Mouse (Mus musculus) myocyte (in vitro differentiated cells): ENCODE measurements around the gene Trim11. TPM values are rescaled to one million over a fixed set of nuclear protein-coding genes. Genes with fewer than 3 reads are reported as not detected.
"Not testable (repeated sequence)": the region's sequence is repeated elsewhere in the genome, so short reads cannot be mapped to it uniquely, and the experiment has no call there.

Source experiments
- H3K27me3 ChIP-seq: one replicate; pipeline ENCODE4 v1.6.1; 2011; ENCODE audit not compliant: control insufficient read depth, insufficient read depth, insufficient read length
- H3K36me3 ChIP-seq: one replicate; pipeline ENCODE4 v1.6.1; 2011; ENCODE audit not compliant: control insufficient read depth, insufficient read depth
- H3K4me2 ChIP-seq: one replicate; pipeline ENCODE4 v1.6.1; 2011; ENCODE audit warnings: low read depth, control low read depth
- H3K4me3 ChIP-seq: one replicate; pipeline ENCODE4 v1.5.1; 2011; ENCODE audit warnings: mild to moderate bottlenecking, control low read depth, moderate library complexity
- H3K79me2 ChIP-seq: one replicate; pipeline ENCODE4 v1.6.1; 2011; ENCODE audit not compliant: control insufficient read depth, insufficient read depth
- H3ac ChIP-seq: one replicate; pipeline ENCODE4 v1.6.1; 2011; ENCODE audit not compliant: control insufficient read depth, insufficient read length
- CEBPB ChIP-seq: IDR thresholded peaks from 2 replicates; pipeline ENCODE4 v1.6.1; 2011; ENCODE audit warnings: mild to moderate bottlenecking, moderate library complexity; ENCODE audit not compliant: poor library complexity, insufficient read depth, severe bottlenecking
- E2F4 ChIP-seq: IDR thresholded peaks from one replicate; pipeline ENCODE4 v1.6.1; 2011; ENCODE audit warnings: mild to moderate bottlenecking, control low read depth, moderate library complexity; ENCODE audit not compliant: insufficient read depth
- MAX ChIP-seq: IDR thresholded peaks from one replicate; pipeline ENCODE4 v1.6.1; 2011; ENCODE audit warnings: low read depth, mild to moderate bottlenecking, control low read depth
- MYOD1 ChIP-seq, 3 experiments: IDR thresholded peaks; one replicate each; pipeline ENCODE4 v1.6.1; 2011; ENCODE audit warnings: control low read depth in 2 of 3, low read depth in 2 of 3, mild to moderate bottlenecking in 2 of 3, moderate library complexity in 1 of 3; ENCODE audit not compliant: insufficient read length in 2 of 3, control insufficient read depth in 1 of 3
- MYOG ChIP-seq, 3 experiments: IDR thresholded peaks; one replicate each; pipeline ENCODE4 v1.6.1; 2011; ENCODE audit warnings: control low read depth in 2 of 3, low read depth in 2 of 3, mild to moderate bottlenecking in 2 of 3; ENCODE audit not compliant: insufficient read length in 2 of 3, control insufficient read depth in 1 of 3, insufficient read depth in 1 of 3
- POLR2A ChIP-seq: IDR thresholded peaks from one replicate; pipeline ENCODE4 v1.6.1; 2011; ENCODE audit warnings: low read depth, mild to moderate bottlenecking, control low read depth, moderate library complexity; ENCODE audit not compliant: insufficient read length
- POLR2AphosphoS2 ChIP-seq: IDR thresholded peaks from one replicate; pipeline ENCODE4 v1.6.1; 2011; ENCODE audit warnings: low read depth, control low read depth; ENCODE audit not compliant: insufficient read length
- REST ChIP-seq: IDR thresholded peaks from one replicate; pipeline ENCODE4 v1.6.1; 2011; ENCODE audit warnings: mild to moderate bottlenecking, control low read depth, moderate library complexity; ENCODE audit not compliant: insufficient read depth, insufficient read length
- SRF ChIP-seq: IDR thresholded peaks from one replicate; pipeline ENCODE4 v1.6.1; 2011; ENCODE audit warnings: low read depth; ENCODE audit not compliant: control insufficient read depth, insufficient read length
- TCF12 ChIP-seq: IDR thresholded peaks from one replicate; pipeline ENCODE4 v1.6.1; 2011; ENCODE audit warnings: mild to moderate bottlenecking, control low read depth; ENCODE audit not compliant: poor library complexity, insufficient read depth, severe bottlenecking
- TCF3 ChIP-seq: IDR thresholded peaks from one replicate; pipeline ENCODE4 v1.6.1; 2011; ENCODE audit warnings: low read depth, control low read depth; ENCODE audit not compliant: insufficient read length
- USF1 ChIP-seq: IDR thresholded peaks from one replicate; pipeline ENCODE4 v1.6.1; 2011; ENCODE audit warnings: low read depth, mild to moderate bottlenecking, control low read depth, moderate library complexity
- polyA plus RNA-seq: library from polyadenylated mRNA; unstranded; fragments of >200 nt; fragmentation: generic; extraction: Trizol; gene quantifications from one replicate; pipeline ENCODE4 v1.2.1, GENCODE M21; 2012; ENCODE audit warnings: missing spikeins

The Trim11 gene
- polyA plus RNA-seq, 1 experiment, result 19.3 TPM

DNA sequence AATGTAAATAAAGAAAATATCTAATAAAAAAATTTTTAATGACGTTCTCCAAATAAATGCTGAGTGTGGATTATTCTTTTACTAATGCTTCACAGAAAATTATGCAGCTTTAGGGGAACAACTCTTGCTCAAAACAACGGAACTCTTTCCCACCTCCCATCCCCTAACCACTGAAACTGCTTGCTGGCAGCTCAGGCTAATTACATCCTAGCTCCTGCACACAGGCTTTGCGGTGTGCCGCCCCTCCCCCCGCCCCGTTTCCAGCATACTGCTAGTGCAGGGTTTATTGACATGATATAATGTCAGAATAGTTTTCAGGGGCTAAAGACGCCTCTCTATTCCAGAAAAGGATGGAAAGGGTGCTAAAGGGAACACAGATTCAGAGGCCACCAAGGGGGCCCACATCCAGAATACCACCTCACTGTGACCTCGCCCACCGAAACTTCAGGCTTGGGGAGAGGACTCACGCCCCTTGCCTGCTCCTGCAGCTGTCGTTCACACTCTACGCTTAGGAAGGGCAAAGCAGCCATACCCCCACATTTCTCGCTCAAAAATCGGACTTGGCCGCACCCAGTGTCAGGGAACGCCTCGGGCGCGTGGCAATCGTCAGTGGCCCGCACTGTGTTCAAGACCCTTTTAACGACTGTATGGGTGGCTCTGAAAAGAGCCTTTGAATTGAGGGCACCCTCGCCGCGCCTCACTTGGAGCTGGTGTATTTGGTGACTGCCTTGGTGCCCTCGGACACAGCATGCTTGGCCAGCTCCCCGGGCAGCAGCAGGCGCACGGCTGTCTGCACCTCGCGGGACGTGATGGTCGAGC is 24.3 kb upstream of the Trim11 start:
- peak overlapping the region; percentile 54 for H3K4me2 ChIP-seq
- H3K79me2 ChIP-seq, result peaks cover 19% of the 10 kb centered on the region
- peak overlapping the region; percentile 89 for H3K4me3 ChIP-seq
- H3K27me3 ChIP-seq, result peaks cover 6% of the 10 kb centered on the region
- TF ChIP-seq POLR2A (peak; percentile 3), MAX (no peak)
- H3K36me3 ChIP-seq, result peaks cover 9% of the 10 kb centered on the region
- peak overlapping the region; percentile 19 for H3ac ChIP-seq

DNA sequence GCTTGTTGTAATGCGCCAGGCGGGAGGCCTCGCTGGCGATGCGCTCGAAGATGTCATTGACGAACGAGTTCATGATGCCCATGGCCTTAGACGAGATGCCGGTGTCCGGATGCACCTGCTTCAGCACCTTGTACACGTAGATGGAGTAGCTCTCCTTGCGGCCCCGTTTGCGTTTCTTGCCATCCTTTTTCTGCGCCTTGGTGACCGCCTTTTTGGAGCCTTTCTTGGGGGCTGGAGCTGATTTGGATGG is 23.8 kb upstream of the Trim11 start:
- not testable (repeated sequence) for H3K36me3 ChIP-seq, H3K27me3 ChIP-seq
- Histone ChIP-seq H3K4me2 (peak overlapping the region; percentile 86), H3ac (peak overlapping the region; percentile 19), H3K79me2 (peaks cover 19% of the 10 kb centered on the region), H3K4me3 (peak overlapping the region; percentile 89)
- peak; percentile 33 for TF ChIP-seq POLR2A

GRCm38 (mm10) chr11:58954420-58955142 is 23.3 kb upstream of the Trim11 start, which contains the start of the genes Hist3h2a and Trim17:
Hist3h2a (plus strand) TSS chr11:58954685.
Trim17 (plus strand) TSS chr11:58954685.
- Histone ChIP-seq H3K4me3 (peak within 1 kb of the TSS; percentile 89), H3K27me3 (peaks cover 6% of the 10 kb centered on the region), H3K36me3 (peaks cover 9% of the 10 kb centered on the region), H3K4me2 (peak within 1 kb of the TSS; percentile 86), H3K79me2 (peaks cover 19% of the 10 kb centered on the region), H3ac (peak within 1 kb of the TSS; percentile 19)
- no peak for TF ChIP-seq SRF
- no peak for TF ChIP-seq REST
- peak; percentile 39 for TF ChIP-seq USF1
- peak in 1 of 3 experiments; percentile 32 for TF ChIP-seq MYOG (IDR thresholded peaks at IDR 0.05; ENCODE audit: control insufficient read depth in 1 of 3, insufficient read depth in 1 of 3, insufficient read length in 2 of 3, low read depth in 2 of 3)
- TF ChIP-seq POLR2A, result peak; percentile 73
- no peak for TF ChIP-seq POLR2AphosphoS2
- TF ChIP-seq TCF12, result no peak

DNA sequence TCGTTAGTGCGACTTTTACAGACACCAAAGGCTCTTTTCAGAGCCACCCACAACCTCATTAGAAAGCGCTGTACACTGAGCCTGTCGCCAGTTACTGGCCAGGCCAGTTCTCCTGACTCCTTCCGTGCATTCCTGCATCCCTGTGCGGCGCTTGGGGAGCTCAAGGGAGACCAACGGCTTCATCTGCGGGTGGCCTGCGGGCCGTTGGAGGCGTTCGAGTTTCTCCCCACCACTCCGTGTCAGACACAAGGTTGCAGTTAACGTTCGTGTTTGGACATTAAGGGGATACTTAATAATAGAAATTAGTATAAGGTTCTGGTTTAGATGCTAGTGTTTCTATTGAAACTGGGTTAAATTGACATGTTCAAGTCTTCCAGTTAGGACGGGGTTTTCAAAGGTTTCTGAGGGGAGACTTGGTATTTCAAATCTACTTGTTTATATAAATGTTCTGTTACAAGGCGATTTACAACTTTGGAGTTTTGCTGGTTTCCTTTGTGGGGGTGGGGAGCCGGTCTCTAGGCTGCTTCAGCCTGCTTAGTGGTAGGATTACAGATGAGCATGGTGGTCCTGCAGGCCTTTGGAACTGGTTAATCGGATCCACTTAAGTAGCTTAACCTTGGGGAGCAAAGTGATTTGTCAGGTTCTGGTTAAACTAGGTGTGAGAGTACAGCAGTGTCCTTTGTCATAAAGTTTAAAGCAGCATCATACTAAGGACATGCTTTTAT is 22.6 kb upstream of the Trim11 start:
- Histone ChIP-seq H3K4me3 (peak overlapping the region; percentile 89), H3K36me3 (peaks cover 9% of the 10 kb centered on the region), H3K27me3 (peaks cover 6% of the 10 kb centered on the region), H3K4me2 (peak overlapping the region; percentile 86), H3K79me2 (peaks cover 19% of the 10 kb centered on the region), H3ac (peak overlapping the region; percentile 19)
- no peak for TF ChIP-seq CEBPB
- peak; percentile 88 for TF ChIP-seq POLR2AphosphoS2

DNA sequence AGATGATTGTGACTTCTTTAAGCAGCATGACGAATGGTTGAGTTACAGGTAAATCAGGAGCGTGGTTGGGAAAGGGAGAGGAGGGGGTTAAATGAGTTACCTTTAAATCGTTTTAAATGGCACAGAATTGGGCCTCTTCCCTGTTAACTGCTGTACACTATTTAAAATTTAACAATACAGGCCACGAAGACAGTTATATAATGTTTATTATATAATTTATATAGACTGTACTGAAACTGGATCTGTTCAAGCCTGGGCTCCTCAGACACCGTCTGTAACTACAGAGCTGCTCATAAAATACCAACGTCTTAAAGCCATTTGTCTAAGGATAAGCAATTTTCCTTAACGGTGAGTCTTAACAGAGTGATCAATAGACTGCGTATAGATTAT is 22.0 kb upstream of the Trim11 start:
- Histone ChIP-seq H3K36me3 (peaks cover 9% of the 10 kb centered on the region), H3K4me2 (peak overlapping the region; percentile 86), H3ac (no peak overlapping the region), H3K4me3 (peak overlapping the region; percentile 89), H3K27me3 (peaks cover 6% of the 10 kb centered on the region), H3K79me2 (peaks cover 19% of the 10 kb centered on the region)
- TF ChIP-seq POLR2A, result no peak
- no peak for TF ChIP-seq USF1
- no peak for TF ChIP-seq TCF12
- no peak for TF ChIP-seq TCF3
- TF ChIP-seq MYOG (IDR thresholded peaks at IDR 0.05; ENCODE audit: control insufficient read depth in 1 of 3, insufficient read depth in 1 of 3, insufficient read length in 2 of 3, low read depth in 2 of 3), result no peak
- TF ChIP-seq CEBPB, result no peak
- TF ChIP-seq SRF, result no peak
- no peak for TF ChIP-seq REST
- TF ChIP-seq POLR2AphosphoS2, result no peak
- TF ChIP-seq MYOD1 (IDR thresholded peaks at IDR 0.05; ENCODE audit: control insufficient read depth in 1 of 3, insufficient read length in 2 of 3, low read depth in 2 of 3), result no peak
- no peak for TF ChIP-seq MAX
- no peak for TF ChIP-seq E2F4
